Mouse (Mus musculus) layer of hippocampus, adult 9-10 months (tissue): Measurements from ENCODE around the gene Psmd5.
"Not testable (repeated sequence)": the region's sequence is repeated elsewhere in the genome, so short reads cannot be mapped to it uniquely, and the experiment has no call there.

Experiments
- DNase-seq: peaks from one replicate; pipeline ENCODE4 v3.0.0; 2022; ENCODE audit warnings: low spot score

Gene Psmd5

GRCm38 (mm10) chr2:34895503-34896113, 20.8 kb upstream of the Psmd5 start:
- no peak for DNase-seq

DNA sequence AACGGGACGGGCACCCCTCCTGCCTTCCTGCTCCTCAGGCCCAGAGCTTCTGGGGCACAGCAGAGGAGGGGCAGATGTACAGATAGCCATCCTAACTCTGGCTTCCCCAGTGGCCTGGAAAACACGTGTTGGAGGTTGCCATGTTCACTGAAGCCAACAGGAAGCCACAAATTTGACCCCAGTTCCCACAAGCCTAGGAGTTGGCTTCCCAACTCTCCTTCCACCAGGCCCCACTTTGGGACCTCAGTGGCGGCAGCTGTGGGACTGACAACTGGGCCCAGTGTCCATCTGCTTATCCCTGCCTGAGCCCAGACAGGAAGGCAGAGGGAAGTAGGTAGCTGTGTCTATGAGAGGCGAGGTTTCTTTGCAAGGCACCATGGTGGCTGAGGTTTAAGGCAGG, 19.2 kb upstream of the Psmd5 start:
- no peak for DNase-seq

GRCm38 (mm10) chr2:34884186-34884585, 9.4 kb upstream of the Psmd5 start:
- no peak for DNase-seq

- no peak for DNase-seq
Measured at GRCm38 (mm10) chr2:34883190-34883589, 8.4 kb upstream of the Psmd5 start.

- DNase-seq = no peak
Measured at GRCm38 (mm10) chr2:34882757-34883156, 8.0 kb upstream of the Psmd5 start.

DNA sequence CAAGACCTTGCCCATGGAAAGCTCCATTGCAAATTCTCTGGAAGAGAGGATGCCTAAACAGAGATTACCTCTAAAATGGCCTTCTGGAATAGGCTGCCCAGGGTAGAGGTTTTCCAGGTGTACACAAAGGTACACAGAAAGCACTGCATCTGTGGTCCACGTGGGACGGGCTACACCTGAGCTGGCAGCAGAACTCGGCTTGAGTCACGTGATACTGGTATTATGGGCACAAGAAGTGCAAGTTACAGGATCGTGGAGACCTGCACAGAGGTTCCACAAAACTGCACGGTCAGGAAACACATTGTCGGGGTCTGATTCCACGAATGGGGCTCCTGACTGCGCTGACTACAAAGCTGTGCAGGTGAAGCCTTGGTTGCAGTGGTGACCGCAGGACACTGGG, 5.3 kb upstream of the Psmd5 start:
- DNase-seq = no peak

GRCm38 (mm10) chr2:34874271-34874670, 497 bp downstream of the Psmd5 start, which contains the start of gene Cutal:
Gene Cutal (plus strand): TSS chr2:34874396.
- no peak for DNase-seq

- peak; percentile 87 for DNase-seq
Measured at GRCm38 (mm10) chr2:34870520-34871474, 4.0 kb downstream of the Psmd5 start.

DNA sequence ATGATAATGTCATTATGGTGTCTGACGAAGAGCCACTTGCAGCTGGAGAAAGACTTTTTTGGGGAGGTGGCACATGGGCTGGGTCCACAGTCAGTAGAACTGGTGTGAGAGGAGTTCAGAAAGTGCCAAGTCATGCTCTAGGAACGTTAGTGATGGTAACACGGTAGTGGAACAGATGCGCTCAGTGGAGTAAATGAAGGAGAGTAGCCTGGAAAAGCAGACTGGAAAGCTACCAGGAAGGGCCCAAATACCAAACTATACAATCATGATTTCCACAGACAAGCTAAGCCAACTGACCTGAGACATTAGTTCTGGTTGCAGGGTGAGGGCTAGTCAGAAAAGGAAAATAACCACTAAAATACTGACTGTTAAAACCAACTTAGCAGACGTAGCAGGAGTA, 5.1 kb downstream of the Psmd5 start:
- no peak for DNase-seq

GRCm38 (mm10) chr2:34857728-34858127, 17.0 kb downstream of the Psmd5 start:
- DNase-seq = no peak

DNA sequence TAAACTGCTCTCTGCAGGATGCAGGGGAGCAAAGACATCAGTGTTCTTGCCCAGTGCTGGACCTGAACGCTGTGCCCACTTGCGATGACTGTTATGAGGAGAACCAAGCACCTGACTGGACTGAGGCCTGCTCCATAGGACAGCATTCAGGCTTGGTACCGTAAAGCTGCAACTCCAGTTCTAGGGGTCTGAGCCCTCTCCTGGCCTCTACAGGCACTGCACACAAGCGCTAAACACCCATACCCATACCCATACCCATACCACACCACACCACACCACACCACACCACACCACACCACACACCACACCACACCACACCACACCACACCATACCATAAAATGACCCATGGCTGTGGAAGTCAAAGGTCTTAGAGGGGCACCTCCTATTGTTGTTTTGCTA, 19.5 kb downstream of the Psmd5 start:
- DNase-seq = no peak

GRCm38 (mm10) chr2:34847702-34848101, 27.1 kb downstream of the Psmd5 start:
- no peak for DNase-seq

DNA sequence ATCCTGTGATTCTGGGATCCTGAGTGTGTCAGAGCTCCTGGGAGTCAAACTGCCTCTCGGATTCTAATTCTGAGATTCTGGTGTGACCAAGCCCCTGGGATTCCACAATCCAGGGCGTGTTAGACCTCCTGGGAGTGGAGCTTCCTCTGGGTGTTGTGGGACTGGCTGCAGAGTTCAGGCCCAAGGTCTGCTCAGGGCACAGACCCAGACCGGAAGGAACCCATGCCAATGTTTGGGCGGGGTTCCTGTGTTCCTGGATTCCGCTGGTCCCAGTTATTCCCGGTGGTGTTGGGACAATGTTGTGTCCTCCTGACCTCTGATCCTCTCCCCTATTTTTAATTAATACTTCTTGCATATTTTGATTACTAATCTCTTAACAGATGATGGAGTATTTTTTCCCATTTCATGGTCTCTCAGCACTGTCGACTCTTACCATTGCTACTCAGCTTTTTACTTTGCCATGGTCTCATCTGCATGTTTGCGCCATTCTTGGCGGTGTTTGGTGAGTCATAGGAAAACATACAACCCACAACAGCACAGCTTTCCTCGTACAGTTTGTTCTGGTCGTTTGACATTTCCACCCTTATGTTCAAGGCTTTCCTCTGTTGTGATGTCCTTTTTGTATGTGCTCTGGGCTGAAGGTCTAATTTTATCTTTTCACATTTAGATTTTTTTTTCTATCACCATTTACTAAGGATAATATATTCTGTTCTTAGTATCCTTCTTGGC, 31.4 kb downstream of the Psmd5 start:
- no peak for DNase-seq

GRCm38 (mm10) chr2:34841706-34842105, 33.1 kb downstream of the Psmd5 start:
- peak; percentile 41 for DNase-seq

DNA sequence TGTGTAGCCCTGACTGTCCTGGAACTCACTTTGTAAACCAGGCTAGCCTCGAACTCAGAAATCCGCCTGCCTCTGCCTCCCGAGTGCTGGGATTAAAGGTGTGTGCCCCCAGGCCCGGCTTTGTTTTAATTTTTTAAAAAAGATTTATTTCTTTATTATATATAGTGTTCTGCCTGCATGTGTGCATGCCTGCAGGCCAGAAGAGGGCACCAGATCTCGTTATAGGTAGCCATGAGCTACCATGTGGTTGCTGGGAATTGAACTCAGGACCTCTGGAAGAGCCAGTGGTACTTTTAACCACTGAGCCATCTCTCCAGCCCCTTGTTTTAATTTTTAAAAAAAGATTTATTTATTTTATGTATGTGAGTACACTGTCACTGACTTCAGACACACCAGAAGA, 34.6 kb downstream of the Psmd5 start:
- DNase-seq = not testable (repeated sequence)

DNA sequence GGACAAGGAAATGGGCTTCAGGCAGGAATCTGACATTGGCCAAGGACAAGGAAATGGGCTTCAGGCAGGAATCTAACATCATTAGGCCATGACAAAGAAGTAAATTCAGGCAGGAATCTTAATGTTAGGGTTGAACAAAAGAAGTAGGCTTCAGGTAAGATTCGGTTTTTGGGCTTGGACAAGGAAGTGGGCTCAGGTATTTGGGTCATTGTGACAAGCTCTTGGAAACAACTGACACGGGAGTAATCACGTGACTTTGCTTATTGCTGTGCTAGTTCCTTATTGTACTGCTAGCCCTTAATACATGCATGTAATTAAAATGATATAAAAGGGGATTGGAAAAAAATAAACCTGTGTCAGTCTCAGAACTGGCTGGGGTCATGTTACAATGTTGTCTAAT, 39.1 kb downstream of the Psmd5 start:
- DNase-seq = no peak

DNA sequence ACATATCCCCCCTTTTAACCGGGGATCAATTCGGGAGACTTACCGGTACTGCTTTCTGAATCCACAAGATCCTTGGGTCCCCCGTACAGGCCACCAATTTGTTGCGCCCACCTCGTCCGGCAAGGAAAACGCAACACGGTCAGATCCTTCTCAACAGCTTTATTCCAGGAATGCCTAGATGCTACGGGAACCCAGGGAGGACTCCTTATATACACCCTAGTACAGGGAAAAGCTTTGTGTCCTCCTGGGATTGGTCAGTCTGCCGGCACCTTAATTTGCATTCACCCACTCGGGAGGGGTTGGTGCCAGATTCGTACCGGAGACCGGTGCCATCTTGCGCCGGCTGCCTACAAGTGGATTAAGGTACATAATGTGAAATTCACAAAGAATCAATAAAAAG, 41.1 kb downstream of the Psmd5 start:
- no peak for DNase-seq

- not testable (repeated sequence) for DNase-seq
Measured at GRCm38 (mm10) chr2:34832766-34833457, 41.9 kb downstream of the Psmd5 start, which contains the start of gene Gm34653. Gene Gm34653 (plus strand): TSS chr2:34833007.

GRCm38 (mm10) chr2:34830066-34830465, 44.7 kb downstream of the Psmd5 start:
- DNase-seq = not testable (repeated sequence)

GRCm38 (mm10) chr2:34828026-34828425, 46.7 kb downstream of the Psmd5 start:
- no peak for DNase-seq

- DNase-seq = no peak
Measured at GRCm38 (mm10) chr2:34827591-34827990, 47.2 kb downstream of the Psmd5 start.
